ENCODE assay signal across 14 mouse cellular contexts in the genomic region with DNA sequence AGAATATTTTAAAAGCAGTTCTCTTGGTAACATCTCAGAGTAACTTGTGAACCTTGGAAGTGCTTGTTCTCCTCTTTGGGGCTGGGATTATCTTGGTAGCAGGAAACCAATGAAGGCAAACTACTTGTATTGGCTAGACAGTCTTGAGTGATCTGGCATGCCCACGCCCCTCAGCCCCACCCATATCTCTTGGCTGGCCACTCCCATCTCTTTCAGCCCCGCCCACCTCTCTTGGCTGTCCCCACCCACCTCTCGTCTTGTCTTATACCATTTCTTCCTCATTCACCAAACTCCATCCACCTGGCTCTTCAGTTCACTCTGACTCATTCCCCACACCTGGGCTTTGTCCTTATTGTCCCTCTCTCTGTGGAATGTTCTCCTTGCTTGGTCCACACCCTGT.
"Had no signal": no experiment of that assay in that cellular context is flagged by ENCODE, and none has a peak within 500 bp of the region (broad histone marks: within the 10 kb centered on the region; RNA-seq: fewer than 3 reads in every experiment).

No protein-coding gene starts in this region.

- H3K4me3 ChIP-seq: layer of hippocampus, adult 2 months; limb, embryonic 10.5 days; liver, embryonic 15.5 days; midbrain, embryonic 13.5 days had no signal

- ATAC-seq: intestine, embryonic 16.5 days; midbrain, embryonic 13.5 days had no signal

- H3K27ac ChIP-seq: kidney, postnatal 0 days; layer of hippocampus, adult 2 months; limb, embryonic 10.5 days; liver, embryonic 15.5 days; midbrain, embryonic 13.5 days had no signal

- H3K4me2 ChIP-seq: liver, embryonic 15.5 days; lung, embryonic 14.5 days; midbrain, embryonic 13.5 days had no signal

- H3K4me1 ChIP-seq: liver, embryonic 15.5 days had no signal

- H3K27me3 ChIP-seq: liver, embryonic 15.5 days; midbrain, embryonic 13.5 days had no signal

- H3K9ac ChIP-seq: liver, embryonic 15.5 days; lung, embryonic 14.5 days; midbrain, embryonic 13.5 days had no signal

- DNase-seq: kidney, adult 2 months; kidney, postnatal 4 days; lung, embryonic 14.5 days; lung, postnatal 14 days; right cerebral cortex, adult 18-20 months; right cerebral cortex, postnatal 25 days; thymus, adult 18-20 months; thymus, postnatal 14 days had no signal

- H3K9me3 ChIP-seq: limb, embryonic 10.5 days; liver, embryonic 15.5 days; midbrain, embryonic 13.5 days had no signal

- H3K36me3 ChIP-seq: limb, embryonic 10.5 days; liver, embryonic 15.5 days had no signal
